Mouse (Mus musculus): ENCODE data around the gene Lrrc26. TPM values are rescaled to one million over a fixed set of nuclear protein-coding genes. Genes with fewer than 3 reads are reported as not detected.

Gene Lrrc26
- polyA plus RNA-seq, 1 experiment = not detected

- no peak for TF ChIP-seq GATA1 (IDR thresholded peaks at IDR 0.05; ENCODE audit: low read length)
These were observed 1.6 kb upstream of the Lrrc26 start, which contains the start of gene Tmem210 for GRCm38 (mm10) chr2:25287927-25288649. TSS of gene Tmem210 (plus strand) at chr2:25288145.

GRCm38 (mm10) chr2:25288734-25289345 is 875 bp upstream of the Lrrc26 start:
- TF ChIP-seq GATA1 (IDR thresholded peaks at IDR 0.05; ENCODE audit: low read length) = no peak

GRCm38 (mm10) chr2:25290101-25290815 is 543 bp downstream of the Lrrc26 start:
- no peak for TF ChIP-seq GATA1 (IDR thresholded peaks at IDR 0.05; ENCODE audit: low read length)

- no peak for TF ChIP-seq GATA1 (IDR thresholded peaks at IDR 0.05; ENCODE audit: low read length)
These were observed 1.1 kb downstream of the Lrrc26 start for GRCm38 (mm10) chr2:25290816-25291130.

GRCm38 (mm10) chr2:25291184-25292053 is 1.7 kb downstream of the Lrrc26 start:
- no peak for TF ChIP-seq GATA1 (IDR thresholded peaks at IDR 0.05; ENCODE audit: low read length)

- no peak for TF ChIP-seq GATA1 (IDR thresholded peaks at IDR 0.05; ENCODE audit: low read length)
These were observed 2.4 kb downstream of the Lrrc26 start for GRCm38 (mm10) chr2:25292054-25292544.

GRCm38 (mm10) chr2:25292856-25293255 is 3.1 kb downstream of the Lrrc26 start:
- TF ChIP-seq GATA1 (IDR thresholded peaks at IDR 0.05; ENCODE audit: low read length) = no peak

GRCm38 (mm10) chr2:25293706-25294105 is 4.0 kb downstream of the Lrrc26 start:
- TF ChIP-seq GATA1 (IDR thresholded peaks at IDR 0.05; ENCODE audit: low read length) = no peak

GRCm38 (mm10) chr2:25297093-25297492 is 7.4 kb downstream of the Lrrc26 start:
- TF ChIP-seq GATA1 (IDR thresholded peaks at IDR 0.05; ENCODE audit: low read length) = no peak

GRCm38 (mm10) chr2:25298046-25298445 is 8.3 kb downstream of the Lrrc26 start:
- no peak for TF ChIP-seq GATA1 (IDR thresholded peaks at IDR 0.05; ENCODE audit: low read length)

- TF ChIP-seq GATA1 (IDR thresholded peaks at IDR 0.05; ENCODE audit: low read length) = no peak
These were observed 13.7 kb downstream of the Lrrc26 start for GRCm38 (mm10) chr2:25303452-25303851.

- no peak for TF ChIP-seq GATA1 (IDR thresholded peaks at IDR 0.05; ENCODE audit: low read length)
These were observed 14.4 kb downstream of the Lrrc26 start for GRCm38 (mm10) chr2:25303931-25304656.

- TF ChIP-seq GATA1 (IDR thresholded peaks at IDR 0.05; ENCODE audit: low read length) = no peak
These were observed 15.2 kb downstream of the Lrrc26 start for GRCm38 (mm10) chr2:25304657-25305541.
